Mouse (Mus musculus): ENCODE measurements around the gene Mesp1. TPM values are rescaled to one million over a fixed set of nuclear protein-coding genes. Genes with fewer than 3 reads are reported as not detected.

Gene Mesp1
- polyA plus RNA-seq, 1 experiment from 2014 or later: not detected

- Histone ChIP-seq H3K9me3 (no peaks in the 10 kb centered on the region), H3K27me3 (peaks cover 58% of the 10 kb centered on the region), H3K9ac (replicated peaks) (no peak overlapping the region), H3K4me1 (replicated peaks) (peaks cover 11% of the 10 kb centered on the region; the same call in 1 of the 2 replicates), H3K4me3 (replicated peaks) (no peak overlapping the region), H3K36me3 (no peaks in the 10 kb centered on the region), H3K4me2 (no peak overlapping the region), H3K27ac (no peak overlapping the region)
- no peak for ATAC-seq (ENCODE audit: insufficient number of reproducible peaks, insufficient read depth, low FRiP score, low TSS enrichment, low read depth)
- WGBS: 88% methylated on average over 1 of the region's 1 CpGs
Measured at GRCm38 (mm10) chr7:79813409-79813808, 19.8 kb upstream of the Mesp1 start.

GRCm38 (mm10) chr7:79810611-79811506 is 17.3 kb upstream of the Mesp1 start, which contains the start of gene Mesp2:
TSS of gene Mesp2 (plus strand) at chr7:79810727.
- peak within 1 kb of the TSS; percentile 68 for H3K4me2 ChIP-seq
- H3K4me1 ChIP-seq (replicated peaks): 0 out of 2 replicates have a peak, but pooled peaks cover 9% of the 10 kb centered on the region
- 13% methylated on average over 69 of the region's 71 CpGs for WGBS
- H3K9ac ChIP-seq (replicated peaks): peak within 1 kb of the TSS; percentile 52
- peaks cover 42% of the 10 kb centered on the region for H3K27me3 ChIP-seq
- ATAC-seq (ENCODE audit: insufficient number of reproducible peaks, insufficient read depth, low FRiP score, low TSS enrichment, low read depth): peak; percentile 37; the same call in 1 of the 2 replicates
- peak within 1 kb of the TSS; percentile 41 for H3K4me3 ChIP-seq (replicated peaks)
- no peaks in the 10 kb centered on the region for H3K36me3 ChIP-seq
- H3K9me3 ChIP-seq: no peaks in the 10 kb centered on the region
- H3K27ac ChIP-seq: no peak within 1 kb of the TSS

- Histone ChIP-seq H3K4me3 (replicated peaks) (no peak overlapping the region), H3K9me3 (no peaks in the 10 kb centered on the region), H3K27ac (no peak overlapping the region), H3K27me3 (peaks cover 41% of the 10 kb centered on the region), H3K4me2 (no peak overlapping the region), H3K36me3 (no peaks in the 10 kb centered on the region), H3K4me1 (replicated peaks) (0 out of 2 replicates have a peak, but pooled peaks cover 9% of the 10 kb centered on the region), H3K9ac (replicated peaks) (no peak overlapping the region)
- ATAC-seq (ENCODE audit: insufficient number of reproducible peaks, insufficient read depth, low FRiP score, low TSS enrichment, low read depth): no peak
- 85% methylated on average over 7 of the region's 7 CpGs for WGBS
Measured at GRCm38 (mm10) chr7:79808561-79808960, 15.0 kb upstream of the Mesp1 start.

- WGBS: 68% methylated on average over 2 of the region's 2 CpGs
Measured at GRCm38 (mm10) chr7:79803887-79804286, 10.3 kb upstream of the Mesp1 start.

GRCm38 (mm10) chr7:79802037-79802436 is 8.4 kb upstream of the Mesp1 start:
- Histone ChIP-seq H3K4me2 (no peak overlapping the region), H3K27ac (no peak overlapping the region), H3K4me3 (replicated peaks) (no peak overlapping the region), H3K9ac (replicated peaks) (no peak overlapping the region), H3K36me3 (no peaks in the 10 kb centered on the region), H3K9me3 (no peaks in the 10 kb centered on the region), H3K27me3 (peaks cover 8% of the 10 kb centered on the region; the same call in 1 of the 2 replicates), H3K4me1 (replicated peaks) (peaks cover 4% of the 10 kb centered on the region; the same call in 1 of the 2 replicates)
- 38% methylated on average over 5 of the region's 5 CpGs for WGBS
- no peak for ATAC-seq (ENCODE audit: insufficient number of reproducible peaks, insufficient read depth, low FRiP score, low TSS enrichment, low read depth)

More at GRCm38 (mm10) chr7:79803887-79804286, 10.3 kb upstream of the Mesp1 start:
- H3K9me3 ChIP-seq: no peaks in the 10 kb centered on the region
- H3K36me3 ChIP-seq: no peaks in the 10 kb centered on the region
- no peak overlapping the region for H3K9ac ChIP-seq (replicated peaks)
- no peak overlapping the region for H3K27ac ChIP-seq
- ATAC-seq (ENCODE audit: insufficient number of reproducible peaks, insufficient read depth, low FRiP score, low TSS enrichment, low read depth): no peak
- H3K4me2 ChIP-seq: no peak overlapping the region
- H3K4me3 ChIP-seq (replicated peaks): no peak overlapping the region
- H3K4me1 ChIP-seq (replicated peaks): no peaks in the 10 kb centered on the region; the same call in 1 of the 2 replicates
- 0 out of 2 replicates have a peak, but pooled peaks cover 3% of the 10 kb centered on the region for H3K27me3 ChIP-seq

- Histone ChIP-seq H3K36me3 (no peaks in the 10 kb centered on the region), H3K27ac (no peak overlapping the region), H3K4me3 (replicated peaks) (no peak overlapping the region), H3K9ac (replicated peaks) (no peak overlapping the region), H3K9me3 (no peaks in the 10 kb centered on the region), H3K4me2 (no peak overlapping the region), H3K4me1 (replicated peaks) (peaks cover 7% of the 10 kb centered on the region; the same call in 1 of the 2 replicates), H3K27me3 (peaks cover 8% of the 10 kb centered on the region; the same call in 1 of the 2 replicates)
- 63% methylated on average over 11 of the region's 11 CpGs for WGBS
- ATAC-seq (ENCODE audit: insufficient number of reproducible peaks, insufficient read depth, low FRiP score, low TSS enrichment, low read depth): no peak
Measured at GRCm38 (mm10) chr7:79801391-79801790, 7.8 kb upstream of the Mesp1 start.

- 80% methylated on average over 4 of the region's 4 CpGs for WGBS
- Histone ChIP-seq H3K4me3 (replicated peaks) (no peak overlapping the region), H3K9me3 (no peaks in the 10 kb centered on the region), H3K27ac (no peak overlapping the region), H3K4me1 (replicated peaks) (peaks cover 7% of the 10 kb centered on the region; the same call in 1 of the 2 replicates), H3K36me3 (no peaks in the 10 kb centered on the region), H3K4me2 (no peak overlapping the region), H3K27me3 (peaks cover 18% of the 10 kb centered on the region; the same call in 1 of the 2 replicates), H3K9ac (replicated peaks) (no peak overlapping the region; the same call in 1 of the 2 replicates)
- no peak for ATAC-seq (ENCODE audit: insufficient number of reproducible peaks, insufficient read depth, low FRiP score, low TSS enrichment, low read depth)
Measured at GRCm38 (mm10) chr7:79800336-79800735, 6.7 kb upstream of the Mesp1 start.

GRCm38 (mm10) chr7:79799506-79799905 is 5.9 kb upstream of the Mesp1 start:
- H3K27me3 ChIP-seq: peaks cover 26% of the 10 kb centered on the region
- H3K27ac ChIP-seq: no peak overlapping the region
- no peak overlapping the region for H3K4me3 ChIP-seq (replicated peaks)
- H3K4me1 ChIP-seq (replicated peaks): peaks cover 7% of the 10 kb centered on the region; the same call in 1 of the 2 replicates
- 71% methylated on average over 6 of the region's 6 CpGs for WGBS
- no peak overlapping the region for H3K9ac ChIP-seq (replicated peaks)
- ATAC-seq (ENCODE audit: insufficient number of reproducible peaks, insufficient read depth, low FRiP score, low TSS enrichment, low read depth): no peak
- no peaks in the 10 kb centered on the region for H3K9me3 ChIP-seq
- H3K36me3 ChIP-seq: no peaks in the 10 kb centered on the region
- no peak overlapping the region for H3K4me2 ChIP-seq

GRCm38 (mm10) chr7:79799048-79799447 is 5.5 kb upstream of the Mesp1 start:
- H3K9ac ChIP-seq (replicated peaks): no peak overlapping the region
- H3K4me2 ChIP-seq: no peak overlapping the region
- peaks cover 7% of the 10 kb centered on the region; the same call in 1 of the 2 replicates for H3K4me1 ChIP-seq (replicated peaks)
- no peaks in the 10 kb centered on the region for H3K36me3 ChIP-seq
- H3K27me3 ChIP-seq: peaks cover 31% of the 10 kb centered on the region
- no peak for ATAC-seq (ENCODE audit: insufficient number of reproducible peaks, insufficient read depth, low FRiP score, low TSS enrichment, low read depth)
- H3K27ac ChIP-seq: no peak overlapping the region
- WGBS: 2% methylated on average over 8 of the region's 8 CpGs
- no peaks in the 10 kb centered on the region for H3K9me3 ChIP-seq
- no peak overlapping the region for H3K4me3 ChIP-seq (replicated peaks)

GRCm38 (mm10) chr7:79798606-79799005 is 5.0 kb upstream of the Mesp1 start:
- H3K4me2 ChIP-seq: no peak overlapping the region
- no peaks in the 10 kb centered on the region for H3K9me3 ChIP-seq
- peaks cover 35% of the 10 kb centered on the region for H3K27me3 ChIP-seq
- no peaks in the 10 kb centered on the region for H3K36me3 ChIP-seq
- H3K4me3 ChIP-seq (replicated peaks): no peak overlapping the region
- ATAC-seq (ENCODE audit: insufficient number of reproducible peaks, insufficient read depth, low FRiP score, low TSS enrichment, low read depth): no peak
- no peak overlapping the region for H3K27ac ChIP-seq
- peaks cover 7% of the 10 kb centered on the region; the same call in 1 of the 2 replicates for H3K4me1 ChIP-seq (replicated peaks)
- H3K9ac ChIP-seq (replicated peaks): no peak overlapping the region
- 24% methylated on average over 5 of the region's 5 CpGs for WGBS

- Histone ChIP-seq H3K4me2 (peak overlapping the region; percentile 82), H3K27me3 (peaks cover 83% of the 10 kb centered on the region), H3K4me3 (replicated peaks) (peak overlapping the region; percentile 48), H3K36me3 (no peaks in the 10 kb centered on the region), H3K9ac (replicated peaks) (peak overlapping the region; percentile 50), H3K9me3 (no peaks in the 10 kb centered on the region), H3K4me1 (replicated peaks) (peaks cover 36% of the 10 kb centered on the region), H3K27ac (no peak overlapping the region)
- 1% methylated on average over 80 of the region's 80 CpGs for WGBS
- peak; percentile 28; the same call in 1 of the 2 replicates for ATAC-seq (ENCODE audit: insufficient number of reproducible peaks, insufficient read depth, low FRiP score, low TSS enrichment, low read depth)
Measured at GRCm38 (mm10) chr7:79792635-79793421, 760 bp downstream of the Mesp1 start.

Measured in limb, embryonic 12.5 days (tissue).